Mouse (Mus musculus): ENCODE data around the gene Ahctf1. TPM values are rescaled to one million over a fixed set of nuclear protein-coding genes. Genes with fewer than 3 reads are reported as not detected.

The Ahctf1 gene
- total and polyA plus RNA-seq, 3 experiments, result 56.9 to 489 (median 70.8) TPM

DNA sequence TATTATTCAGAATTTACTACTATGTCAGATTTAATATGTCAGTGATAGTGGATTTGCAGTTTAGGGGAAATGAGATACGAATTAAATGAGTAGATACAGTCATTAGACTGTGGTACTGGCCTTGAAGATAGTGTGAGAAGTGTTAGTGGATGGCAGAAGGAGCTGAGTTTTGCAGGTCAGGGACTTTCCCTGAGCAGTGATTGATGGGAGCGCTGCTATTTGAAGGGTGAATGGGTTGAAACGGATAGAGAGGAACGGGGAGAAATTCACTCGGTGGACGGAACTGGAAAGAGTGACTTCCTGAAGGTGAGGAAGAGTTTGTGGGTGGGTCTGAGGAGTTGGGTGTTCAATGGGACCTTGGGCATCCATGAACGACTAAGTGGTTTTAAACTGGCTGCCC, 43.7 kb upstream of the Ahctf1 start:
- TF ChIP-seq HCFC1 (IDR thresholded peaks at IDR 0.05; ENCODE audit: low read depth, low read length) (no peak), TBP (IDR thresholded peaks at IDR 0.05; ENCODE audit: low read depth, low read length) (no peak)
- H3K36me3 ChIP-seq (ENCODE audit: control insufficient read depth in 1 of 2, insufficient read depth in 2 of 2, low read length in 2 of 2), result peaks cover 0 to 10% of the 10 kb centered on the region in 2 experiments; a peak in 2 of 4 replicates
- H3K4me1 ChIP-seq (ENCODE audit: control insufficient read depth in 1 of 2, insufficient read depth in 2 of 2, low read length in 2 of 2), result peaks cover 4 to 18% of the 10 kb centered on the region in 2 experiments; a peak in 3 of 4 replicates
- no peaks in the 10 kb centered on the region for H3K79me2 ChIP-seq (ENCODE audit: control insufficient read depth, insufficient read depth, low read length, poor library complexity)
- H3K27ac ChIP-seq (ENCODE audit: control insufficient read depth, low read depth, low read length), result no peak overlapping the region
- DNase-seq (ENCODE audit: low read depth, low spot score), result no peak
- no peak overlapping the region for H3K9ac ChIP-seq (ENCODE audit: control insufficient read depth, low read depth, low read length, poor library complexity, severe bottlenecking)
- H3K27me3 ChIP-seq (ENCODE audit: control insufficient read depth in 1 of 2, insufficient read depth in 2 of 2, low read length in 2 of 2), result no peaks in the 10 kb centered on the region
- no peak overlapping the region for H3K4me3 ChIP-seq (ENCODE audit: control insufficient read depth in 1 of 2, insufficient read depth in 1 of 2, low read depth in 2 of 2, low read length in 2 of 2)
- H3K9me3 ChIP-seq (replicated peaks; ENCODE audit: insufficient read depth, low read length), result no peaks in the 10 kb centered on the region

DNA sequence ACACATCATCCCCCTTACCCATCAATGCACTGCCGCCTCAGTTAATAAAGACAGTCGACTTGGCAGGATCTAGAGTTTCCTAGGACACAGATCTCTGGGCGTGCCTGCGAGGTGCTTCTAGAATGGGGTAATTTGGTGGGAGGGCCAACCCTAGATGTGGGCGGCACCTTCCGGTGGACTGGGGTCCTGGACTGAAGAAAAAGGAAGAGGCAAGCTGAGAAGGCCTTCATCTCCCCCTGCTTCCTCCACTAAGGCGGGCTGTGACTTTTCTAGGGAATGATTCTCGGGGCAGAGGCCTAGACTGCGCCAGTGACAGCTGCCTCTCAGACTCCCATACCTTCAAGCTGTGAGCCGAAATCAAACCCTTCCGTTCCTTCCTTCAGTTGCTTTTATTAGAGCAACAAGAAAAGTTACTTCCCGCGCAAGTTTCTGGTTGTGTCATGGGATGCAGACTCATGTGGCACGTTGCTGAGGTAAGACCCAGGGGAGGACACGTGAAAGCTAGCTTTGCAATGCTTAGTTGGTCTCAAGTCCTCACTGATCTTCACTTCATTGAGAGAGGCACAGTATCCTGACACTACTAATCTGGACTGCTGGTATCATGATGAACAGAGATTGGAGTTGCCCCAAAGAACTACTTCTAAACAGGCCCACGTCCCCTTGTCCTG, 42.5 kb upstream of the Ahctf1 start:
- Histone ChIP-seq H3K27me3 (ENCODE audit: control insufficient read depth in 1 of 2, insufficient read depth in 2 of 2, low read length in 2 of 2) (no peaks in the 10 kb centered on the region), H3K9ac (ENCODE audit: control insufficient read depth, low read depth, low read length, poor library complexity, severe bottlenecking) (no peak overlapping the region), H3K4me1 (ENCODE audit: control insufficient read depth in 1 of 2, insufficient read depth in 2 of 2, low read length in 2 of 2) (peaks cover 0 to 13% of the 10 kb centered on the region in 2 experiments; a peak in 3 of 4 replicates), H3K4me3 (ENCODE audit: control insufficient read depth in 1 of 2, insufficient read depth in 1 of 2, low read depth in 2 of 2, low read length in 2 of 2) (no peak overlapping the region), H3K27ac (ENCODE audit: control insufficient read depth, low read depth, low read length) (no peak overlapping the region), H3K36me3 (ENCODE audit: control insufficient read depth in 1 of 2, insufficient read depth in 2 of 2, low read length in 2 of 2) (peaks cover 0 to 5% of the 10 kb centered on the region in 2 experiments; a peak in 2 of 4 replicates), H3K9me3 (replicated peaks; ENCODE audit: insufficient read depth, low read length) (no peaks in the 10 kb centered on the region), H3K79me2 (ENCODE audit: control insufficient read depth, insufficient read depth, low read length, poor library complexity) (no peaks in the 10 kb centered on the region)
- no peak for TF ChIP-seq CTCF (IDR thresholded peaks at IDR 0.05 in 2 of 3, conservative IDR thresholded peaks at IDR 0.05 in 1 of 3; ENCODE audit: control insufficient read depth in 1 of 3, insufficient read depth in 1 of 3, low read depth in 2 of 3, low read length in 3 of 3, poor library complexity in 1 of 3, severe bottlenecking in 1 of 3)
- DNase-seq (ENCODE audit: low read depth, low spot score), result no peak

DNA sequence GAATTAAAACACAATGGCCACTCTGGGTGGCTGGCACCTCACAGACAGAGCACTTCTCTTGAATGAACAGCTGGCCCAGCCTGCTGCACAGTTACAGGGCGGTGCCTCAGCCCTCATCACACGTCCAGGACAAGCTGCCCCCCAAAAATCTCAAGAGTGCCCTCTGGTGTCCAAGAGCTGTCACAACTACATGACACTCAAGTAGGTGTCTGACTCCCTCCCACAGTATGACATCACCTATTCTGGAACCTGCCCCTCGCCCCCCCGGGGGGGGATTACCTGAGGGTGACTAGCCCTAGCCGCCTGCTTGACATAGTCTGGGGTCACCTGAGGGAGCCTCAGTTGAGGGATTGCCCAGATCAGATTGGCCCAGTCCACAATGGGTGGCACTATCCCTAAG, 41.4 kb upstream of the Ahctf1 start:
- no peak for TF ChIP-seq MAFK (IDR thresholded peaks at IDR 0.05; ENCODE audit: borderline replicate concordance, low read depth, low read length)
- no peak for TF ChIP-seq USF1 (IDR thresholded peaks at IDR 0.05; ENCODE audit: low read depth, low read length)
- TF ChIP-seq POLR2AphosphoS2 (IDR thresholded peaks at IDR 0.05; ENCODE audit: low read length), result no peak
- TF ChIP-seq KAT2A (conservative IDR thresholded peaks at IDR 0.05; ENCODE audit: low read depth, low read length), result no peak
- peak; percentile 95 for TF ChIP-seq SMC3 (IDR thresholded peaks at IDR 0.05; ENCODE audit: low read depth, low read length)
- no peak for TF ChIP-seq NRF1 (IDR thresholded peaks at IDR 0.05; ENCODE audit: insufficient read depth, low read depth, low read length, poor library complexity, severe bottlenecking)
- TF ChIP-seq MAZ (IDR thresholded peaks at IDR 0.05; ENCODE audit: low read depth, low read length), result peak; percentile 76
- no peak for TF ChIP-seq JUND (IDR thresholded peaks at IDR 0.05; ENCODE audit: low read depth, low read length)
- no peak for TF ChIP-seq ZNF384 (IDR thresholded peaks at IDR 0.05; ENCODE audit: low read depth, low read length)
- TF ChIP-seq CTCF (IDR thresholded peaks at IDR 0.05 in 2 of 3, conservative IDR thresholded peaks at IDR 0.05 in 1 of 3; ENCODE audit: control insufficient read depth in 1 of 3, insufficient read depth in 1 of 3, low read depth in 2 of 3, low read length in 3 of 3, poor library complexity in 1 of 3, severe bottlenecking in 1 of 3), result peak; percentile 66 to 92 (median 77)
- TF ChIP-seq RAD21 (IDR thresholded peaks at IDR 0.05; ENCODE audit: low read depth, low read length), result peak; percentile 77
- no peak for TF ChIP-seq MAX (IDR thresholded peaks at IDR 0.05; ENCODE audit: low read length)
- peak; percentile 84 for TF ChIP-seq ZC3H11A (IDR thresholded peaks at IDR 0.05; ENCODE audit: low read depth, low read length)
- Histone ChIP-seq H3K9ac (ENCODE audit: control insufficient read depth, low read depth, low read length, poor library complexity, severe bottlenecking) (no peak overlapping the region), H3K36me3 (ENCODE audit: control insufficient read depth in 1 of 2, insufficient read depth in 2 of 2, low read length in 2 of 2) (peaks cover 0 to 5% of the 10 kb centered on the region in 2 experiments; a peak in 2 of 4 replicates), H3K9me3 (replicated peaks; ENCODE audit: insufficient read depth, low read length) (no peaks in the 10 kb centered on the region), H3K4me1 (ENCODE audit: control insufficient read depth in 1 of 2, insufficient read depth in 2 of 2, low read length in 2 of 2) (peaks cover 0 to 11% of the 10 kb centered on the region in 2 experiments; a peak in 3 of 4 replicates), H3K79me2 (ENCODE audit: control insufficient read depth, insufficient read depth, low read length, poor library complexity) (no peaks in the 10 kb centered on the region), H3K27me3 (ENCODE audit: control insufficient read depth in 1 of 2, insufficient read depth in 2 of 2, low read length in 2 of 2) (no peaks in the 10 kb centered on the region), H3K4me3 (ENCODE audit: control insufficient read depth in 1 of 2, insufficient read depth in 1 of 2, low read depth in 2 of 2, low read length in 2 of 2) (no peak overlapping the region), H3K27ac (ENCODE audit: control insufficient read depth, low read depth, low read length) (no peak overlapping the region)
- peak; percentile 88 for DNase-seq (ENCODE audit: low read depth, low spot score)

Data from MEL (cell line).